Mouse (Mus musculus) midbrain, embryonic 15.5 days (tissue): ENCODE results near the gene Tcf7. TPM values are rescaled to one million over a fixed set of nuclear protein-coding genes. Genes with fewer than 3 reads are reported as not detected.

Experiments
- ATAC-seq: fragments of 200-750 bp; cut with Nextera tagmentation; replicated peaks from 2 replicates; pipeline ENCODE4 v1.8.0; 2017; ENCODE audit warnings: moderate TSS enrichment
- H3K27ac ChIP-seq: fragments of 300-500 bp; sonication (generic); 2 replicates; pipeline ENCODE4 v1.5.1; 2015; ENCODE audit warnings: mild to moderate bottlenecking, inconsistent platforms
- H3K27me3 ChIP-seq: fragments of 300-500 bp; sonication (generic); replicated peaks from 2 replicates; pipeline ENCODE4 v1.6.1; 2015; ENCODE audit warnings: inconsistent platforms
- H3K36me3 ChIP-seq: fragments of 300-500 bp; sonication (generic); replicated peaks from 2 replicates; pipeline ENCODE4 v1.6.1; 2015; ENCODE audit warnings: inconsistent platforms
- H3K4me1 ChIP-seq: fragments of 300-500 bp; sonication (generic); 2 replicates; pipeline ENCODE4 v1.6.1; 2015; ENCODE audit warnings: inconsistent platforms
- H3K4me2 ChIP-seq: fragments of 300-500 bp; sonication (generic); 2 replicates; pipeline ENCODE4 v1.6.1; 2015; ENCODE audit warnings: inconsistent platforms, mild to moderate bottlenecking, moderate library complexity
- H3K4me3 ChIP-seq: fragments of 300-500 bp; sonication (generic); 2 replicates; pipeline ENCODE4 v1.5.1; 2015; ENCODE audit warnings: mild to moderate bottlenecking, inconsistent platforms
- H3K9ac ChIP-seq: fragments of 300-500 bp; sonication (generic); 2 replicates; pipeline ENCODE4 v1.6.1; 2015; ENCODE audit warnings: mild to moderate bottlenecking, inconsistent platforms
- H3K9me3 ChIP-seq: fragments of 300-500 bp; sonication (generic); 2 replicates; pipeline ENCODE4 v1.6.1; 2016; ENCODE audit warnings: inconsistent platforms
- WGBS: fragments of 180-500 bp; shearing (Covaris S2); methylation state at CpG from one replicate; pipeline ENCODE4 v1.1.7; 2015; ENCODE audit warnings: mixed read lengths; 5-methylcytosine and 5-hydroxymethylcytosine counted together
- polyA plus RNA-seq: library from polyadenylated mRNA; unstranded; fragments of >200 nt; fragmentation: Nextera tagmentation; extraction: Ambion mirVana; gene quantifications from 2 replicates; pipeline ENCODE4 v1.2.1, GENCODE M21; 2015

Gene Tcf7
- polyA plus RNA-seq, 1 experiment from 2014 or later: 5.1 TPM

DNA sequence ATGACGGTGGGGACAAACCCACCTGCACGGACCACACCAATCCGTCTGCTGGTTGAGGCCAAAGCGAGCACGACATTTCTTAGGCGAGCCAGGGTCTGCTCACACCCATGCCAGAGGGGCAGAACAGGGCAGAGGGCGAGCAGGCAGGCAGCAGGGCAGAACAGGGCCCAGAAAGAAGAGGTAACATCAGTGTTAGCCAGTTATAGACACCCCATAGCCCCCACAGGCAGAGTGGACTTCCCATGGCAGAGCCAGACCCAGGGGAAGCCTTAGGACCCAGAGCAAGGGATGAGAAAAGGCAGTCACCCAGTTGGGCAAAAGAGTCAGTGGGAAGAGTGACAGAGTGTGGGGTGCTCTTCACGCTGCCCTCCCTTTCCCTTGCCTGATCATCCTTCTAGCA lies 27.7 kb downstream of the Tcf7 start:
- no peak for ATAC-seq
- no peaks in the 10 kb centered on the region for H3K27me3 ChIP-seq
- no peaks in the 10 kb centered on the region for H3K9me3 ChIP-seq
- H3K27ac ChIP-seq: no peak overlapping the region
- no peak overlapping the region for H3K4me2 ChIP-seq
- H3K36me3 ChIP-seq: no peaks in the 10 kb centered on the region
- 93% methylated on average over 8 of the region's 8 CpGs for WGBS
- no peak overlapping the region for H3K4me3 ChIP-seq
- no peaks in the 10 kb centered on the region for H3K4me1 ChIP-seq
- no peak overlapping the region for H3K9ac ChIP-seq

DNA sequence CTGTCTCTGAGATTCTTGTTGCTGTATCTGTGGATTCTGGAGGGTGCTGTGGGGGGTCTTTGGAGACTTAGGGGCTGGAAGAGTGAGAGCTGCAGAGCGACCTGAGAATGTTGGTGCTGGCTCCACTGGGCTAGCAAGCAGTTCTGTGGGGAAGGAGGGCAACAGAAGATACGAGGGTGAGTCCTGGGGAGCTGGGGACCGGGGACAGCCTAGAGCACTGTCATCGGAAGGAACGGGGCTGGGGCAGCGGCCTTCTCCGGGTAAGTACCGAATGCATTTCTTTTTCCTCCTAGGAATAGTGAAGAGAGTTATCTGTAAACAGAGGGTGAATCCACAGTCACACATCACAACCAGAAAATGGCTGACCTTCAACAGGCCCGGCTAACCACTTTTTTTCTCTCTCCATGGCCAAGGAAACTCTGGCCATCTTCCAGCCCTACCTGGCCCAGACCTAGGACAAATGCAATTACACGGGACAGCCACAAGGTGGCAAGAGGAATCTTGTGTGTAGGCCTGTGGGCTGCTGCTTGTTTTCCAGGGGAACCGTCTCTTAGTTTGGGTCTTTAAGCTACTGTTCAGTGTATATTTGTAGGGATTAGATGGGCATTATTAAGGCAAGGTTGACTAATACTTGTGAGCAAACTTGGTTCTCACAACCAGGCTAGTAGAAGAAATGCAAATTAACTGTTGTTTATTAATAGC lies 29.0 kb downstream of the Tcf7 start:
- Histone ChIP-seq H3K27me3 (no peaks in the 10 kb centered on the region), H3K4me1 (no peaks in the 10 kb centered on the region), H3K4me2 (no peak overlapping the region), H3K4me3 (no peak overlapping the region), H3K27ac (no peak overlapping the region), H3K36me3 (no peaks in the 10 kb centered on the region; the same call in 1 of the 2 replicates), H3K9ac (no peak overlapping the region), H3K9me3 (no peaks in the 10 kb centered on the region)
- WGBS: 65% methylated on average over 11 of the region's 11 CpGs
- peak; percentile 86 for ATAC-seq

DNA sequence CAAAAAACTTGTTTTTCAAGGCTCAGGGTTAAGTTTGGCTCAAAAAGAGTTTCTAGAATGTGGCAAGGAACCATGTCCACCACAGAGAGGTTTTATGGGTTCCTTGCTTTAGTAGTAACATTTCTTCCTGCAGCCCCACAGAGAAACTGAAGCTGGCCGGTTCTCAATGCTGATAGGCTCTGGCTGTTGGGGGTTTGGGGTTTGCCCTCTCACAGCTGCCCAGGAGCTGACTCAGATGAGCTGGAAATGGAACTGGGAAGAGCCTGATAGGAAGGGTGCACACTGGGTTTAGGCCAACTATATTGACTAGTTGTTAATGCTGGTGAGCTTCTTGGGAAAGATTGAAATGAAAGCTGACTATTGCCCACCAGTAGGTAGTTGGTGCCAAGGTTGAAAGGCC lies 30.1 kb downstream of the Tcf7 start:
- Histone ChIP-seq H3K4me1 (no peaks in the 10 kb centered on the region), H3K4me2 (no peak overlapping the region), H3K27me3 (no peaks in the 10 kb centered on the region), H3K27ac (no peak overlapping the region), H3K36me3 (peaks cover under 1% of the 10 kb centered on the region; the same call in 1 of the 2 replicates), H3K9me3 (no peaks in the 10 kb centered on the region), H3K4me3 (no peak overlapping the region), H3K9ac (no peak overlapping the region)
- WGBS: 67% methylated on average over 1 of the region's 1 CpGs
- no peak for ATAC-seq

DNA sequence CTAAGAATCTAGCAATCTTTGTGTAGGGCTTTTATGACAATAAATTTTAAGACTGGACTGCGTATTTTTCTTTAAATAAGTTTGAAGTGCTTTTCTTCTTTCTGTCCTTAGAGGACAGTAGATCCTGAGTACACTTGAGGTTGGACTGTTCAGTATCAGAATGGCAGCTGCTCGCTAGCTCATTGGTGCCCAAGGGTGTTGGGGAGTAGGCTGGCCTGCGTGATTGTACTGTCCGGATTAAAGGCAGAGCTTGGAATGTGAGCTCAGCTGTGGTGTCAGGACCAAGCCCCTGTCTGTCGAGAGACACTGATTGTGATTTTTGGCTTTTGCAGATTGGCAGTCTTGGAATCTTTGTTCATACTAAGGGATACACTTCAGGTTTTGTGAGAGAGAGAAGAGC lies 31.0 kb downstream of the Tcf7 start:
- 76% methylated on average over 5 of the region's 5 CpGs for WGBS
- Histone ChIP-seq H3K36me3 (peaks cover 6% of the 10 kb centered on the region; the same call in 1 of the 2 replicates), H3K4me2 (no peak overlapping the region), H3K27me3 (no peaks in the 10 kb centered on the region), H3K9ac (no peak overlapping the region), H3K4me1 (no peaks in the 10 kb centered on the region), H3K27ac (no peak overlapping the region), H3K9me3 (no peaks in the 10 kb centered on the region), H3K4me3 (no peak overlapping the region)
- ATAC-seq: no peak

DNA sequence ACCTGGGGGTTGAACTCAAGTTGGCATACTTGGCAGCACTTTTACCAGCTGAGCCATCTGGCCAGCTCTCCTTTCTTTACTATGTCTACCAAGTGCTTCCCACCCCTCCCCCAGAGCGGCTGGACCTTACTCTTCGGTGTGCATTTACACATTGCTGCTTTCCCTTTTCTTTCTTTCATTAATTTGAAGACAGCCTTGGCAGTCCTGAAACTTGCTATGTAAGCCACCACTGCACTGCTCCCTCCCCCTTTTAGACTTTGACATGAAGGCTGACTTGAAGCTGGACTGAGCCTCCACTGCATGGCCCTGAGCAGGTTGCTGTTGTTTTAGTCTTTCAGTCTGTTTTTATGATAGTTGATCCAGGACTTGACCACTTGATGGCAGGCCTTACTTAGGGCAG lies 33.4 kb downstream of the Tcf7 start:
- Histone ChIP-seq H3K4me1 (no peaks in the 10 kb centered on the region), H3K9ac (no peak overlapping the region), H3K27ac (no peak overlapping the region), H3K36me3 (peaks cover 18% of the 10 kb centered on the region; the same call in 1 of the 2 replicates), H3K9me3 (no peaks in the 10 kb centered on the region), H3K27me3 (no peaks in the 10 kb centered on the region), H3K4me2 (no peak overlapping the region), H3K4me3 (no peak overlapping the region)
- ATAC-seq: no peak
- WGBS: 95% methylated on average over 2 of the region's 2 CpGs

DNA sequence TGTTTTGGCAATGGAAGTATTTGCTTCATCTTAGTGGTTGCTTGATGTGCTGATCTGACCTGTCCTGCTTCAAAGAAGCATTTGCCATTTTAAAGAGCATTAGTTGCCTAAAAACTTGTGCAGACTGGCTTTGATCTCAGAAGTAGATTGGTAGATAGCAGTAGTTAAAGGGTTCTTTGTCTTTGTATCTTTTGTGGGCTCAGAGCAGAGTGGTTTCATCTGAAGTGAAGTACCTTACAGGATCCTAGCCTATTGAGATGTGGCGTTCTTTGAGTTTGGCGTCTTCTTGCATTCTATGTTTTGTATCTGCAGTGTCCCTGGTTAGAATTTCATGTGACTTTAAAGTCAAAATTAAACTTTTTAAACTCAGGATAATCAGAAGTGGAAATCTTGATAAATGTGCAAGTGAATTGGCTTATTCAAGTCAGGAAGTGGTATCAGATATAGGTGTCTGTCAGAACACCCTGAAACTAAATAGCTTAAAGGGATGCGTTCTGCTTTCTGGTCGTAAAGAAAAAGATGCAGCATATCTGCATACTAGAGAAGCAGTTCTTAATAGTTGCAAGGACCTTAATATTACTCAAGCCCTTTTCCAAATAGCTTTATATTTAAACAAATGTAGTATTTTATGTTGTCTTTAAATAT lies 41.8 kb downstream of the Tcf7 start:
- WGBS: 86% methylated on average over 4 of the region's 4 CpGs

DNA sequence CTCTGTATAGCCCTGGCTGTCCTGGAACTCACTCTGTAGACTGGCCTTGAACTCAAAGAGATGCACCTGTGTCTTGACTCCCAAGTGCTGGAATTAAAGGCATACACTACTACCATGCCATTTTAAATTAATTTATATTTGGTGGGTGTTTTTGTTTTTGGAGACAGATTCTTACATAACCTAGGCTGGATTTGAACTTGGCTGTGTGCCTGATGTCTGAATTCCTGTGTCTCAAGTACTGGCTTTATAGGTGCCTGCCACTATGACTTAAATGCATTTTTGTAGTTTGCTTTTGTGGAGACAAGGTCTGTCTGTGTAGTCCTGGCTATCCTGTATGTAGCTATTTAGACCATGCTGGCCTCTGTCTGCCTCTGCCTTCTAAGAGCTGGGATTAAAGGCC lies 48.3 kb downstream of the Tcf7 start:
- H3K27ac ChIP-seq: no peak overlapping the region
- no peaks in the 10 kb centered on the region for H3K27me3 ChIP-seq
- no peak for ATAC-seq
- H3K9ac ChIP-seq: no peak overlapping the region
- H3K4me3 ChIP-seq: no peak overlapping the region
- no peak overlapping the region for H3K4me2 ChIP-seq
- peaks cover 10% of the 10 kb centered on the region; the same call in 1 of the 2 replicates for H3K36me3 ChIP-seq
- peaks cover 31% of the 10 kb centered on the region for H3K4me1 ChIP-seq
- H3K9me3 ChIP-seq: no peaks in the 10 kb centered on the region

More for the DNA sequence above, 41.8 kb downstream of the Tcf7 start:
- Histone ChIP-seq H3K36me3 (peaks cover 31% of the 10 kb centered on the region), H3K4me2 (no peak overlapping the region), H3K27ac (no peak overlapping the region), H3K4me1 (no peaks in the 10 kb centered on the region), H3K9me3 (no peaks in the 10 kb centered on the region), H3K27me3 (no peaks in the 10 kb centered on the region), H3K4me3 (no peak overlapping the region), H3K9ac (no peak overlapping the region)
- no peak for ATAC-seq

DNA sequence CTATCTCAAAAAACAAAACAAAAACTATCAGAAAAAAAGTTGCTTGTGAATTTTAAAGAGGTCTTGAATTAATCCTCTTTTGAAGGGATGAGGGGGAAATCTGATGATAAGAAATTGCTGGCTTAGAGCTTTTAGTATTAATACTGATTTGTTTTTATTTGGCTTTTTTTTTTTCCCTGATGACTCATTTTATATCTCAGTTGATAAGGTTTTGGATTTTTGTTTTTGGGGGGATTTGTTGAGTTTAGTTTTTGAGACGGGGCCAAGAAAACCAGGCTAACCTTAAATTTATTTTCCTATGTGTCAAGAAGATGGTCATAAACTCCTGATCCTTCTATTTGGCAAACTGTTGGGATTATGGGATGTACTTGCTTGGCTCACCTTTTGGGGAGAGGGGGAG lies 48.9 kb downstream of the Tcf7 start:
- 94% methylated on average over 1 of the region's 1 CpGs for WGBS
- peaks cover 31% of the 10 kb centered on the region for H3K4me1 ChIP-seq
- no peak overlapping the region for H3K9ac ChIP-seq
- peaks cover 10% of the 10 kb centered on the region; the same call in 1 of the 2 replicates for H3K36me3 ChIP-seq
- H3K27me3 ChIP-seq: no peaks in the 10 kb centered on the region
- H3K4me3 ChIP-seq: no peak overlapping the region
- no peak overlapping the region for H3K27ac ChIP-seq
- no peaks in the 10 kb centered on the region for H3K9me3 ChIP-seq
- ATAC-seq: no peak
- peak overlapping the region; percentile 67; the same call in 1 of the 2 replicates for H3K4me2 ChIP-seq

DNA sequence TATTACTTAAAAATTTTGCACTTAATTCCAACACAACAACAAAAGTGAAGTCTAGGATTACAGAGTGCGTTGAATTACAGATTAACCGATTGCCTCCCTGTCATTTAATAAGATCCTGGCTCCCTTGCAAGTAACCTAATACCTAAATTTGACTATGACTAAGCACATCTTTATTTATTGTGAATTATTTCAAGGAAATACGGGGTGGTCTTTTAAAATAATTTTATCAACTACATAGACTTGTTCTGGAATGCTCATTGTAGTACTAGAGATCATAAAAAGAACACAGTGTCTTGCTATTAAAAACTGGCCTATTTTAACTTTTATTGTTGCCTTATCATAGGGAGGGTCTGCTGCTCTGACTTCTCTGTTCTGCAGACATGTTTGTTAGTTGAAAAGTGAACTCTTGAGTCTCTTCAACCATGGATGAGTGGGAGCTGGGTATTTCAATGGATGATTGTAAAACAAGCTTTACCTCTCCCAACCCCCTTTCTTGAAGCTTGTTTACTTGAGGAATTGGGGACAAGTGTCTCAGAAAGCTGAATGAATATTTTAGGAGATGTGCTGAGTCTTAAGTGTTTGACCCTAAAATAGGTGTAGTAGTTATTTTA lies 49.7 kb downstream of the Tcf7 start:
- H3K4me2 ChIP-seq: peak overlapping the region; percentile 67
- H3K4me3 ChIP-seq: peak overlapping the region; percentile 93
- no peak for ATAC-seq
- H3K9ac ChIP-seq: peak overlapping the region; percentile 94
- H3K4me1 ChIP-seq: peaks cover 31% of the 10 kb centered on the region
- H3K27ac ChIP-seq: no peak overlapping the region
- peaks cover 10% of the 10 kb centered on the region; the same call in 1 of the 2 replicates for H3K36me3 ChIP-seq
- H3K9me3 ChIP-seq: no peaks in the 10 kb centered on the region
- H3K27me3 ChIP-seq: no peaks in the 10 kb centered on the region
- WGBS: 31% methylated on average over 3 of the region's 3 CpGs

DNA sequence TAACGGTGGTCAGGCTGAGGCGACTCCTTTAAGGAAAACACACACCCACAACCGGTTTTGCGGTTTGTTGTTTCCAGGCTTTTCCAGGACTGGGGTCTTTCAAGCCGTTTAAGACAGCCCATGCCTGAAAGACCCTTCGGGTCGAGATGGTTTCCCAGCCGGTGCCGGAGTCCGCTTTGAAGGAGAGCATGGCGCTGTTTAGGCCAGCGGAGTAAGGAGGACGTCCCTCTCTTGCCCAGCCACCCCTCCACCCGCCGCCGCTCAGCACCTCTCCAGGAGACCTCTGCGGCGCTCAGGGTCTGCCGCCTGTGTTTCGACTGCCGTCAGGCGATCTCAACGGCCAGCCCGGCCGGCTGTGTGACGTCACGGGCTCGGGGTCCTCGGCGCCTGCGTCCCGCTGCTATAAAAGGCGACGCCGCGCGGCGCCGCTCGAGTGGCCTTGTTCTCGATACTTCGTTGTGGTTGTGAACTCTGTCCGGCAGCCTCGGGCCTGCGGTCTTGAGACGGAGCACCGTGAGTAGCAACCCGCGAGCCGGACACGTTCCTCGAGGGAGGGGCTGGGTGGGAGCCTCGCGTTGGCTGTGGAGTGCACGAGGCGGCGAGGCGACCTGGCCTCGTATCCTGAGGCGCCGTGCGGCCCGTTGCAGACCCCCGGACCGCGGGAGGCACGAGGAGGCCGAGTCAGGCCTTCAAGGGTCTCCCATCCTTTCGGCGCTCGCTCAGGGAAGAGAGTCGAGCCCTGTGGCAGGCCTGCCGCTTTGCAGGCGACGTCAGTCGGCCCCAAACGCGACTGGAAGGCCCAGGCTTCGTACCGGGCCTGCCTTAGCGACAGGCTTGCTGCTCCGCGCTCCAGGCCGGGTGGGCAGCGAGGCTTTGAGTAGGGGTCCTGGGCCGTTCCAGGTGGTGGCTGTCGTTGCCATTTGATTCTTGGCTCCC lies 50.9 kb downstream of the Tcf7 start, which contains the start of gene Skp1a:
Gene Skp1a, plus strand, starts transcription at position 390 of the 936 bp plus-strand sequence.
- Histone ChIP-seq H3K27ac (peak within 1 kb of the TSS; percentile 100), H3K9me3 (no peaks in the 10 kb centered on the region), H3K9ac (peak within 1 kb of the TSS; percentile 94), H3K4me2 (peak within 1 kb of the TSS; percentile 67), H3K36me3 (no peaks in the 10 kb centered on the region), H3K4me1 (peaks cover 31% of the 10 kb centered on the region), H3K27me3 (no peaks in the 10 kb centered on the region), H3K4me3 (peak within 1 kb of the TSS; percentile 93)
- WGBS: under 1% methylated on average over 87 of the region's 87 CpGs
- ATAC-seq: peak; percentile 90

DNA sequence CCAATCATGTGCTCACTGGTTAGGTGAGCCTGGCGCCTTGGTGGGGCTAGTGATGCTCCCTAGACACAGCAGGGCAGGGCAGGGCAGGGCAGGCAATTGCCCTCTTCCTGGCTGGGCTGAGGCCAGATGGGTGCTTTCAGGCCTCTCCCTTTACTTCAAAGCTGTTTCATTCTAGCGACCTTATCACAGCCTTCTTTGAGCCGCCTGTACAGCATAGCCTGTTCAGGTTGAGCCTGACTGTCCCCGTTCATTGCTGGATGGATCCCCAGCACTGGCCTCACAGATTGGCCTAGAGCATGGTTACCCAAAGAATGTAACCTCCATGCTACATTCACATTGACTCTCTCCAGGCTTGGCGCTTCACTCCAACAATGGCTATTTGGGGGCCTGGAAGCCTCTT lies 52.1 kb downstream of the Tcf7 start:
- 55% methylated on average over 5 of the region's 5 CpGs for WGBS
- Histone ChIP-seq H3K36me3 (no peaks in the 10 kb centered on the region), H3K4me2 (peak overlapping the region; percentile 67), H3K27me3 (no peaks in the 10 kb centered on the region), H3K27ac (peak overlapping the region; percentile 100), H3K4me1 (peaks cover 31% of the 10 kb centered on the region), H3K9me3 (no peaks in the 10 kb centered on the region), H3K9ac (peak overlapping the region; percentile 94), H3K4me3 (peak overlapping the region; percentile 93; the same call in 1 of the 2 replicates)
- ATAC-seq: no peak
